Mouse (Mus musculus): ENCODE data around the gene Stard7. TPM values are rescaled to one million over a fixed set of nuclear protein-coding genes. Genes with fewer than 3 reads are reported as not detected.
"Not testable (repeated sequence)": the region's sequence is repeated elsewhere in the genome, so short reads cannot be mapped to it uniquely, and the experiment has no call there.

Stard7 gene
- total RNA-seq (2021) = 100 to 1,000 TPM; 104 to 112 TPM
- long read RNA-seq, experiment 1, transcript Stard7-202 (8 exons, 3,116 nt) = major isoform, 165 of 201 reads
- long read RNA-seq, experiment 1, partial matches to known transcripts = 22 of 201 reads
- long read RNA-seq, experiment 1, other reads (novel, unspliced or antisense) = 11 of 201 reads
- long read RNA-seq, experiment 2, transcript Stard7-202 (8 exons, 3,116 nt) = major isoform, 48 of 59 reads
- long read RNA-seq, experiment 2, partial matches to known transcripts = 4 of 59 reads
- long read RNA-seq, experiment 2, other reads (novel, unspliced or antisense) = 7 of 59 reads

DNA sequence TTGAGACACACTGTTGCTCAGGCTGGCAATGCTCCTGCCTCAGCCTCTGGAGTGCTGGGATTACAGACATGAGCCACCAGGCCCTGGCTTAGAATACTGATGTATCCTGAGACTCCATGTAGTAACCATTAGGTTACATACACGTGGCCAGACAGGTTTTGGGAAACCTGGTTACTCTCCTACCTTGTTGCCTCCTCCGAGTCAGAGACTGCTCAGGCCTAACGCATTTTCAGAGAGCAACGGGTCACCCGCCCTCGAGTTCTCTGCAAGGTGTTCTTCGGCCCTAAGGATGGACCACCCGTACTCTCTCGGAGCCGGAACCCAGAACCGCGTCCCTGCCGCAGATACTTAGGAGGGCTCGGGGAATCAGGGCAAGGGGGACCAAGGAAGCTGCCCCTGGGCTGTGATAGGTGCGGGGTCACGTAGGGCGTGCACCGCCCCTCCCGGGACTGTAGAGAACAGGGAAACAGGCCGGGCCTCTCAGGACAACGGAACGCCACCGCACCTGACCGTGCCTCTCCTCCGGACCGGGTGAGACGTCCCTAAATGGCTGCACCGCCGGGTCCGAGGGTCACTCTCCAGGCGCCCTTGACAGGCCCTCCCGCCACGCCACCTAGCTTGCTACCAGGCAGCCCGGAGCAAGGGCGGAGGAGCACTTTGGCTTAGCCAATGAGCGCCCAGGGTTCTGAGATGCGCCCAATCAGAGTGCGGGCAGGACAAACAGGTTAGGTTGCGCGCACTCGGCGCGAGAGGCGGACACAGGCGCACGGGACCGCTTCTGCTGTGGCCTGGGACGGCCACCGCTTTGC lies at the start of gene Stard7:
Stard7 (plus strand) TSS at position 728 of the 809 bp plus-strand sequence.
- DNase-seq = peak; percentile 96 to 98

DNA sequence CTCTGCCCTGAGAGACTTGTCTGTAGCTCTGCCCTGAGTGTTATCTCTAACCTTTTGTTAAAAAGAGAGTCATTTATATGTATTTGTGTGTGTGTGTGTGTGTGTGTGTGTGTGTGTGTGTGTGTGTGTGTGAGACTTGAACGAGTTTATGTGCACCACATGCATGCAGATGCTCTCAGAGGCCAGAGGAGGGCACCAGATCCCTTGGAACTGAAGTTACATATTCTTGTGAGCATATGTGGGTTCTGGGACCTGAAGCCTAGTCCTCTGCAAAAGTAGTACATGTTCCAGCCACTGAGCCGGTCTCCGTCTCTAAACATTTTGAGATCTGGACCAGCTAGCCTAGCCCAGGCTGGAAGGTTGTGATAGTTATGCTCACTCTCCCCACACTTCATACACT lies 44.8 kb upstream of the Stard7 start:
- no peak for DNase-seq

DNA sequence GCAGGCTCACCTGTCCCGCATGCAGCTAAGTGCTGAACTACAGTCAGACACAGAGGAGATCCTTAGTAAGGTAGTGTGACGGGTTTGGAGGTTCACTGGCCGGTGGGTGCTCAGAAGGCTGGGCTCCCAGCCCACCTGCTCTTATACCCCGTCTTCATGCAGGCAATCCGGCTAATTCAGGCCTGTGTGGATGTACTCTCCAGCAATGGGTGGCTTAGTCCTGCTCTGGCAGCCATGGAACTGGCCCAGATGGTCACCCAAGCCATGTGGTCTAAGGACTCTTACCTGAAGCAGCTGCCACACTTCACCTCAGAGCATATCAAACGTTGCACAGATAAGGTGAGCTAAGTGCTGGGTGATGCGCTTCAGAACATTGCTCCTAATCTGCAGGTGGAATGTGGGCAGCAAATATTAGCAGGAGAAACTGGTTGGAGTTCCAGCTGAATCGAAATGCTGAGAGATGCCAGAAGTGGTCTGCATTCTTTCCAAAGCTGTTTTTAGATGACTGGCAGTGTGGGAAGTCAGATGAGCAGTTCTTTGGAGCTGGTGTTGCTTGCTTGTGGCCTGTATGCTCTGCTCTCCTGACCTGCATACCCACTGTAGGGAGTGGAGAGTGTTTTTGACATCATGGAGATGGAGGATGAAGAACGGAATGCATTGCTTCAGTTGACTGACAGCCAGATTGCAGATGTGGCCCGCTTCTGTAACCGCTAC lies 32.0 kb upstream of the Stard7 start:
- DNase-seq = no peak

- no peak for DNase-seq
These were observed 30.0 kb upstream of the Stard7 start for GRCm38 (mm10) chr2:127240065-127240464.

- peak; percentile 98 to 99 for DNase-seq
These were observed 22.3 kb upstream of the Stard7 start, which contains the start of the genes Ciao1 and Tmem127 for GRCm38 (mm10) chr2:127247592-127248333. Gene Ciao1, minus strand, starts transcription at chr2:127247816. Gene Tmem127, plus strand, starts transcription at chr2:127247908.

GRCm38 (mm10) chr2:127248334-127249004 lies 21.5 kb upstream of the Stard7 start:
- DNase-seq = peak; percentile 48 to 59

DNA sequence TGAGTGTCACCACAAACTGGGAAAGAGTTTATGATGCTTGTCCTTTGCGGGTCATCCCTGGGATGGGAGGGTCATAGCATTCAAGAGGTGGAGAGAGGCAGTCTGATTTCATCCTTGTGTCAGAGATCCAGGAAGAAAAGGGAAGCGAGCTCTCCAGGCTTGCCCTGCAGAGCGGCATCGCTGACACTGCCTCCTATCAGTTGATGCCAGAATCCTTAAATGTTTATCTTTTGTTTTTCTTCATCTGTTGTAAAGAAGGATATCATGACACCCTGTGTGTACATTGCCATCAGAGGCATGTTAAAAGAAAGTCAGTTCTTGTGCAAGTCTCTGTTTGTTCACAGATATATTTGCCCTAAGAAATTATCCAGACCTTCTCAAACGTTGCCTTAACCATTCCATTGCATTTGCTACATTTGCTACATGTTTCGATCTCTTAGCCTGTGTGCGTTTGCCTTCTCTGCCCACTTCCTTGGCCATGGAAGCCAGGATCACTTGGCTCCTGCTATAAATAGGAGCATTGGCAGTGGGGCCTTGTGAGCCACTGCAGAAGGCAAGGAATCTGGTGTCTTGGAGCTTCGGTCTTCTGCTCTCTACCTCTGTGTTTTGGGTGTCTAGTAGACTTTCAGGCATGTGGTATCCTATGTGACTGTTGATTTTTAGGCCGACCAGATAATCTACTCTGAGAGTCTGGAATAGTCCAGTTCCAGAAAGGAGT lies 19.6 kb upstream of the Stard7 start:
- no peak for DNase-seq

GRCm38 (mm10) chr2:127251457-127251856 lies 18.6 kb upstream of the Stard7 start:
- no peak for DNase-seq

- DNase-seq = peak; percentile 55 to 60
These were observed 18.0 kb upstream of the Stard7 start for GRCm38 (mm10) chr2:127251880-127252527.

- no peak for DNase-seq
These were observed 17.2 kb upstream of the Stard7 start for GRCm38 (mm10) chr2:127252787-127253186.

- DNase-seq = peak; percentile 31 to 48
These were observed 15.3 kb upstream of the Stard7 start for GRCm38 (mm10) chr2:127254604-127255134.

- no peak for DNase-seq
These were observed 14.7 kb upstream of the Stard7 start for GRCm38 (mm10) chr2:127255294-127255693.

DNA sequence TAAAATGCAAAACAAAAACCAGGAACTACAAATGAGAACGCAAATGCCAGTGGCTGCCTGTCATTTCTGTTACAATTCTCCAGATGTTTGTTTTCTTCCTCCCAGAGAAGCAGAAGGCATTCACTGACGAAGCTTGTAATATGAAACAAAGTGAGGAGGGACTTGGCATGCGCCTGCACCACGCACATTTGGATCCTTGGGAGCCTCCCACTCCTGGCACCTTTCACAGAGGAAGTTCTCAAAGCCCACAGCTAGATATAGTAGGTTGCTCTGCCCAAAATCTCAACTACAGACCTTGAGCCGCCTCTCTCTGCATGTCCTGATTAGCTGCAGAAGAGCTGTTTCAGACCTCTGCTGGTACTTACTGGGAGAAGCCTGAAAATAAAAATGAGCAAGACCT lies 10.7 kb upstream of the Stard7 start:
- no peak for DNase-seq

DNA sequence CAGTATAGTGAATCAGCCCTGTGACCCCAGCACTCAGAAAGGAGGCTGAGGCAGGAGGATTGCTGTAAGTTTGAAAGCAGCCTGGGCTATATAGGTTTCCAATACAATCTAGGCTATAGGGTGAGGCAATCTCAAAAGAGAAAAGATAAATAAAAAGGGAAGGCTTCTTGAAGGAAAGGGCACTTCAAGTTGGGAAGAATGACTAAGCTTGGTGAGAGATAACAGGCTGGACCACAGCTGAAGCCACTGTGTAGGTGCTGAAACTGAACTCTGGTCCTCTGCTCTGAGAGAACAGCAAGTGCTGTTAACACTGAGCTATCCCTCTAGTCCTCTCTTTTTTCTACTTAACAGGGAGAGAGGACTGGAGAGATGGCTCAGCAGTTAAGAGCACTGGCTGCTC lies 7.5 kb upstream of the Stard7 start:
- no peak for DNase-seq

DNA sequence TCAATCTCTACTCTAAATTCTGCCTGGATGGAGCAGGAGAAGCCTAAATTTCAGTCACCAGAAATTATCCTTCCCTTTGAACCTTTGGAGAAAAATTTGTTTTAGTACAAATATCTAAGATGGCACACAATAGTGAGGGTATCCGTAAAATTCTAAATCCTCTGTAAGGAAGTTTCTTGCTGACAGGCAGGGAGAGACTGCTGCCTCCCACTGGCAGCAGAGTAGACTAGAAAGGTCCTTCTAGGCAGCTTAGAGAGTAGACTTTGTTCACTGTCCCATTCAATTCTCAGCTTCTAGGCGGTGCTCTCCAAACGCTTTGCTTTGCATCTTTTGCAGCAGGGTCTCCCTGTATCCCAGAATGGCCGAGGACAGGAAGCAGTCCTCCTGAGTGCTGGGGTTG lies 2.2 kb upstream of the Stard7 start:
- no peak for DNase-seq

DNA sequence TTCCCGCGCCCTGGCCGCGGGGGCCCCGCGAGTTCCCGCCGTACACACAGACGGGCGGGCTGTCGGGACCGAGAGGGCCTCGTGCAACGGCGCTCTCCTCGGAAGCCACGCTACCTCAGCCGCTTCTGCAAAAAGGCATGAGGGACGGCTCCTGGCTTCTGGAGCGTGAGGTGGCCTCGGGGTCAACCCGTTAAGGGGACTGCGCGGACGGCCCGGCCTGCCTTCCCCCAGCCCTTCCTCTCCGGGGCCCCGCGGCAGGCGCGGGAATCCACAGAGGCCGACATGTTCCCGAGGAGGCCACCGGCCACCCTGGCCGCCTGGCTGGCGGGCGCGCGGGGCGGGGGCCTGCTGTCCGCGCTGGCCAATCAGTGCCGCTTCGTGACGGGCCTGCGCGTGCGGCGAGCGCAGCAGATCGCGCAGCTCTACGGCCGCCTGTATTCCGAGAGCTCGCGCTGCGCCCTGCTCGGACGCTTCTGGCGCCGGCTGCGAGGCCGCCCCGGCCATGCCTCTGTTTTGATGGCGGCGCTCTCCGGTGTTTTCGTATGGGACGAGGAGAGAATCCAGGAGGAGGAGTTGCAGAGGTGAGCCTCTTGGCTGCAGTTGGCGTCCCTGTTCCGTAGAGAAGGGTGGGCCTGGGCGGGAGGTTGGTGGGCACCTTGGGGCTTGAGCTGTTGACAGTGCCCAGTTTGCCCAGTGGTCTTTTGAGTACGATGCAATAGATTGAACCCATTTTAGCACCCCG lies 453 bp downstream of the Stard7 start:
- DNase-seq = peak; percentile 94 to 95

DNA sequence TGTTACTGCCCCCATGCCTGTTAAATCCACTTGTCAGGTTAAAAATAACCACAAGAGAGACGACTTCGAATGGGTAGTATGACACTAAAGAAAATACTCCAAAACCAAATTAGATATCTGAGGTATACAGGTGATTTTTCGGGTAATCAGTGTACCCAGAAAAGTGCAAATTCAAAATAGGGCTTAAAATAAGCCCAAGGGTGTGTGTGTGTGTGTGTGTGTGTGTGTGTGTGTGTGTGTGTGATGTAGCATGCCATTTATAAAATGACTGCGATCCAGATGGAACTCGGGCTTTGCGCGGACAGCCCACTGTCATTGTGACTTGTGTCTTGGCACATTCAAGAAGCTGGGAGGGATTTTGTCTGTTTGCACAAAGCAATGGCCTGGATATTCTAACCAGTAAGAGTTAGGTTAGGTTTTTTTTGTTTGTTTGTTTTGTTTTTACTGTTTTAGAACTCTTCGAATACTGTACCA lies 1.1 kb downstream of the Stard7 start:
- peak; percentile 43 to 46 for DNase-seq

GRCm38 (mm10) chr2:127272049-127272448 lies 2.0 kb downstream of the Stard7 start:
- DNase-seq = not testable (repeated sequence)

DNA sequence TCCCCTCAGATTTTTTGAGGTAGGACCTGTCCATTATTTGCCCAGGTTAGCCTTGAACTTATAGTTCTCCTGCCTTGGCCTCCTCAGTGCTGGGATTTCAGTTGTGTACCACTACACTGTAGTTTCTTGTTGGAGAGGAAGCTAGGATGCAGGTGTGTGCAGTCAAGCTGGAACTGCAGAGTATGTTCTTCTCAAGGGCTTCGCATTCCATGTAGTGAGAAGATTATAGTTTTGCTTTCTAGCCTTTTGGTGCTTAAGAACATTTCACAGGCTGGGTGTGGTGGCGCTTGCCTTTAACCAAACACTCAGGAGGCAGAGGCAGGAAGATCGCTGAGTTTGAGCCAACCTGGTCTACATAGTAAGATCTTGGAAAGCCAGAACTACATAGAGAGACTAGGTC lies 2.8 kb downstream of the Stard7 start:
- DNase-seq = no peak

All from adrenal gland, postnatal 36 days (tissue).